Mouse (Mus musculus): ENCODE measurements around the gene Tmem86b.

- TF ChIP-seq CTCF (IDR thresholded peaks at IDR 0.05; ENCODE audit: control insufficient read depth, insufficient read depth, insufficient read length), result no peak
- TF ChIP-seq MYOG (IDR thresholded peaks at IDR 0.05; ENCODE audit: control insufficient read depth, extremely low read depth, insufficient read length), result no peak
Measured at GRCm38 (mm10) chr7:4657521-4658127, 26.4 kb upstream of the Tmem86b start.

All from C2C12 (cell line).